Mouse (Mus musculus): ENCODE measurements around the gene Myrip.

GRCm38 (mm10) chr9:120356490-120356889 lies 55.2 kb downstream of the Myrip start:
- no peak for TF ChIP-seq EP300 (IDR thresholded peaks at IDR 0.05; ENCODE audit: insufficient read depth, low read depth, low read length)
- TF ChIP-seq CTCF (IDR thresholded peaks at IDR 0.05): no peak

All from heart, adult 2 months (tissue).